Mouse (Mus musculus) thymus, adult 2 months (tissue): ENCODE measurements around the gene Hoxa6.

Experiments
- CTCF ChIP-seq: fragments of 200-500 bp; IDR thresholded peaks from 2 replicates; pipeline ENCODE4 v1.5.1; 2012; ENCODE audit warnings: mild to moderate bottlenecking, control low read depth, low read length, moderate library complexity, borderline replicate concordance; ENCODE audit not compliant: control insufficient read depth, poor library complexity, insufficient read depth; ENCODE audit errors: extremely low read depth
- POLR2A ChIP-seq: fragments of 200-500 bp; IDR thresholded peaks from 2 replicates; pipeline ENCODE4 v1.6.1; 2012; ENCODE audit warnings: mild to moderate bottlenecking, low read length, control low read depth, moderate library complexity; ENCODE audit not compliant: control insufficient read depth, poor library complexity, insufficient read depth; ENCODE audit errors: extremely low read depth

GRCm38 (mm10) chr6:52177806-52178205 is 30.7 kb downstream of the Hoxa6 start:
- TF ChIP-seq POLR2A, result no peak
- TF ChIP-seq CTCF, result no peak
